Mouse (Mus musculus) E14TG2a.4 (cell line): Measurements from ENCODE around the gene Got2.

Experiments used
- H3K27me3 ChIP-seq: 2 replicates; pipeline ENCODE4 v1.6.1; 2014; ENCODE audit warnings: low read length, control low read depth; ENCODE audit not compliant: insufficient read depth
- H3K36me3 ChIP-seq: 2 replicates; pipeline ENCODE4 v1.6.1; 2014; ENCODE audit warnings: low read length, control low read depth; ENCODE audit not compliant: insufficient read depth
- H3K4me1 ChIP-seq: replicated peaks from 2 replicates; pipeline ENCODE4 v1.6.1; 2014; ENCODE audit warnings: low read depth, low read length, control low read depth
- H3K4me3 ChIP-seq: replicated peaks from 2 replicates; pipeline ENCODE4 v1.5.1; 2014; ENCODE audit warnings: mild to moderate bottlenecking, low read length
- H3K9me3 ChIP-seq: 2 replicates; pipeline ENCODE4 v1.6.1; 2014; ENCODE audit warnings: low read length, control low read depth
- CTCF ChIP-seq: conservative IDR thresholded peaks from 2 replicates; pipeline ENCODE4 v1.5.1; 2014; ENCODE audit warnings: low read length
- NANOG ChIP-seq: IDR thresholded peaks from 2 replicates; pipeline ENCODE4 v1.6.1; 2014; ENCODE audit warnings: borderline replicate concordance, low read length, mixed read lengths
- POU5F1 ChIP-seq: IDR thresholded peaks from 2 replicates; pipeline ENCODE4 v1.6.1; 2014; ENCODE audit warnings: low read length, borderline replicate concordance

The Got2 gene

DNA sequence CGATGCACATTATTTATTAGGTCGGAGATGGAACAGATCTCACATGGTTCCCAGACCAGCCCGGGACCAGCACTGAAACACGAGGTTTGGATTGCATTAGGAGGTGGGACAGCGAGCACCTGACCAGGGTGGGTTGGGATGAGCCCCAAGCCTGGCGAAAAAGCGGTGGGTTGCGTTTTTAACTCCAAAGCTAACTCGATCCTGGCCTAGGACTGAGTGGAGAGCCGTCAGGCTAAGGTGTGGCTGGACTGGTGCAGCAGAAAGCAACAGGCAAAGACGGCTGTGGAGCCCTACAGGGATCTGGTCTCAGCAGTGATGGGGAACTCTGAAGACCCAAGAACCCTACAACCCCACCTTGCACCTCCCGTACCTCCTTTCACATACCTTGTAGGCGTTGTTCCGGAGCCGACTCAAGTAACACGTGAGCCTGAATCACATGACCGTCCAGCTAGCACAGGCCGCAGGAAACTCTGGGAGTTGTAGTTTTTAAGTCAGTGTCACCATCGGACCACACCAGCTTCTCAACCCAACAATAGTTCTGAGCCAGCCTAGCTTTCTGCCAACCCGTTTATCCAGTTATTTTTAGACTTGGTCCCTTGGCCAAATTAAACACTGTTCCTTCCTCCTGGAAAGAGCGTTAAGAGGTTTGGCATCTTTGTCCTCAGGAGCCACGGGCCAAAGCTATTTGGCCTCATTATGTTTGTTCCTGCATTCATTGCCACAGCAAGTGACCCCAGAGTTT is 35.1 kb downstream of the Got2 start, which contains the start of gene Slc38a7:
Gene Slc38a7, minus strand, starts transcription at position 438 of the 742 bp plus-strand sequence.
- Histone ChIP-seq H3K27me3 (no peaks in the 10 kb centered on the region), H3K9me3 (no peaks in the 10 kb centered on the region), H3K4me3 (peak within 1 kb of the TSS; percentile 87), H3K36me3 (peaks cover 13% of the 10 kb centered on the region), H3K4me1 (peaks cover 33% of the 10 kb centered on the region)
- TF ChIP-seq NANOG (no peak), POU5F1 (no peak), CTCF (no peak)

DNA sequence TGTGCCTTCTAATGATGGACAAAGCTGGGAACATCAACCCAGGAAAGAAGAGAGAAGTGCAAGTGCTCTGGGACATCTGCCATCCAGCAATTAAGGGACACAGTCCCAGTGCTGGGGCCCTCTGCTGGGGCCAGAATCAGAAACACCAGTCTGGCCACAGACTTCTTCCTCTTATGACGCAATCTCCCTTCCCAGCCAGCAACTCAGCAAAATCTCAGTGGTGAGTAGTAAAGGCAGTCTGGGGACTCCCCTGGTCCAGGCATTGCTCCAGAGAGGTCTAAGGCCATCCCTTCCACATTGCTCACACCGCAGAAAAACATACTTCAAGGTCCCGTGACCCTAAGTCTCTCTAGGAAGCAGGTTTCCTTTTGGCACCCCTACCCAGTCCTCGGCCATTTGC is 36.1 kb downstream of the Got2 start:
- Histone ChIP-seq H3K36me3 (peaks cover 18% of the 10 kb centered on the region), H3K9me3 (no peaks in the 10 kb centered on the region), H3K4me3 (peak overlapping the region; percentile 87), H3K4me1 (peaks cover 38% of the 10 kb centered on the region), H3K27me3 (no peaks in the 10 kb centered on the region)
- TF ChIP-seq POU5F1 (no peak), CTCF (no peak), NANOG (no peak)

DNA sequence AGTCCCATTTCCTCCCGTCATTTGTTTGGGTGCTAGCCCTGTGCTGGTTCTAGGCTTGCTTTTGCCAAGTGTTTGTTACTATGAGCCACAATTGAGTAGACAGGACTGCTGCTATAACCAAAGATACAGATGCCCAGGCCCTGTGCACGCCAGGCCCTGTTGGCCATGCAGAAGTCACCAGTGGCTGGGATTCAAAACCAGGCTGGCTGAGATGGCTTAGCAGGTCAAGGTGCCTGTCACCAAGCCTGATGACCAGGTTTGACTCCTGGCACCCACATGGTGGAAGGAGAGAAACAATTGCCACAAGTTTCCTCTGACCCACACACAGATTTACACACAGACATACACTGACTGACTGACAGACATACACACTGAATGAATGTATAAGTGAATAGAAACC is 38.0 kb downstream of the Got2 start:
- Histone ChIP-seq H3K27me3 (no peaks in the 10 kb centered on the region), H3K9me3 (no peaks in the 10 kb centered on the region), H3K36me3 (peaks cover 33% of the 10 kb centered on the region), H3K4me3 (no peak overlapping the region), H3K4me1 (peaks cover 48% of the 10 kb centered on the region)
- TF ChIP-seq POU5F1: no peak
- TF ChIP-seq CTCF: no peak
- TF ChIP-seq NANOG: no peak

DNA sequence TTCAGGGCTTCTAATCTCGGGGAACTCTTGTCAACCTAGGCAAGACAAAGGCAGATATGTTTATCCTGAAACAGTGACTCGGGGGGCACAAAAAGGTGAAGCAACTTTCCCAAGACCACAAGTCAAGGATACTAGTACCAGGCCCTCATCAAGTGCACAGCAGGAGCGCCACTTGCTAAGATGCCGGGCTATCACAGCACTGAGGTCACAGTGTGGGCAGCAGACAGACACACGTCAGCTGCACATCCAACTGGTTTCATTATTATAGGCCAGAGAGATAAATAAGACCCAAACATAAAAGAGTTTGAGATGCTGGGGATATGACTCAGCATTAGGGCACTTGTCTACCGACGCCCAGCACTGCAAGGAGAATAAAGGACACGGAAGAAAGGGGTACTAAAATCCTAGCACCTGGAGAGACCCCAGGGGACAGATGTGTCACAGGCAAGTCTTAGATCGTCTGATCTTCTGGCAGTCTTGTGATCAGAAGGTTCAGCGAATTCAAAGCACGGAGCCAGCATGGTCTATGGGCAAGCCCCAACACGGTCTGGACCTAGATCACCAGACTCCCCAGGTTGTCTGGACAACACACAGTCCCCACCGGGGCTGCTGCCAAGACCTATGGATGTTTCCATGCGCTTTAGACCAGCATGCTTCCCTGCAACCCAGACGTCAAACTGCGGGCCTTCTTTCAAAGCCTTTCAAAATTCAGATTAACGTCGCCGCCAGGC is 39.4 kb downstream of the Got2 start:
- Histone ChIP-seq H3K9me3 (no peaks in the 10 kb centered on the region), H3K36me3 (peaks cover 46% of the 10 kb centered on the region), H3K4me1 (peaks cover 53% of the 10 kb centered on the region), H3K27me3 (no peaks in the 10 kb centered on the region), H3K4me3 (peak overlapping the region; percentile 64)
- TF ChIP-seq NANOG (peak; percentile 37; the same call in 1 of the 2 replicates), POU5F1 (no peak), CTCF (no peak)

DNA sequence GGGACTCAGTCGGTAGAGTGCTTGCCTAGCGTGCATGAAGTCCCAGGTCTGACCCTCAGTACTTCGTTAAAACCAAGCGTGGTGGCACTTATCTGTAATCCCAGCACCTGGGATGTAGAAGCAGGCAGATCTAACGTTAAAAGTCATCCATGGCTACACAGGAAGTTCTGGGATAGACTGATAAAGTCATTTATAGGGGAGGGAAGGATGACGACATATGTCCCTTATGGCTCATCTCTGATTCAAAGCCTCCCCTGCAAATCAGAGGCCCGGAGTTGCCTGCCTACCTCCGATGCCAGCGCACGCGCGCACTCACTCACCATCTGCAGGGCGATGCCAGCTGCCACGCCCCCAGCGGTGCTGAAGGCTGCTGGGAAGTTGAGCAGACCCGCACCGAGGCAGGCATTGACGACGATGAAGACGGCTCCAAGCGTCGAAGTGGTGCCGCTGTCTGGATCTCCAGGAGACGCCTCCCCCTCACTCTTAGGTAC is 40.2 kb downstream of the Got2 start:
- no peaks in the 10 kb centered on the region for H3K9me3 ChIP-seq
- H3K27me3 ChIP-seq: no peaks in the 10 kb centered on the region
- H3K36me3 ChIP-seq: peaks cover 54% of the 10 kb centered on the region
- TF ChIP-seq POU5F1: no peak
- no peak for TF ChIP-seq NANOG
- no peak for TF ChIP-seq CTCF
- H3K4me3 ChIP-seq: peak overlapping the region; percentile 64
- H3K4me1 ChIP-seq: peaks cover 48% of the 10 kb centered on the region

DNA sequence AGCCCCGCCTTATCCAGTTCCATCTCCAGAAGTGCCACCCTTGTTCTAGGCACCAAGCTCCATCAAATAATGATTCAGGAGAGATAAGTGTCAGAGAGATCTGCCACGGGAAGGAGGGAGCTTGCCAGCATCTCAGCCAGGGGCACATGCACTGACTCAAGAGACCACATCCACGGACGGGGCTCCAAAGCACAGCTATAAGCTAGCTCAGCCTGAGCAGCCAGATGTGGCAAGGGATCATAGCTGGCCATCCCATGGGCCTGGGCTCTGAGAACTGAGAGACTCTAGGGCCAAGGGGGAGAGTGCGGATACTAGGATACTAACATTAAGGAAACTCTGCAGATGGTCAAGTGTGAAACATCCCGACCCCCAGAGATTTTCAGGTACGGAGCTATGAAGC is 43.3 kb downstream of the Got2 start:
- H3K4me1 ChIP-seq: peaks cover 54% of the 10 kb centered on the region
- H3K27me3 ChIP-seq: no peaks in the 10 kb centered on the region
- no peaks in the 10 kb centered on the region for H3K9me3 ChIP-seq
- no peak overlapping the region for H3K4me3 ChIP-seq
- H3K36me3 ChIP-seq: peaks cover 71% of the 10 kb centered on the region
- TF ChIP-seq POU5F1: no peak
- no peak for TF ChIP-seq NANOG
- no peak for TF ChIP-seq CTCF

DNA sequence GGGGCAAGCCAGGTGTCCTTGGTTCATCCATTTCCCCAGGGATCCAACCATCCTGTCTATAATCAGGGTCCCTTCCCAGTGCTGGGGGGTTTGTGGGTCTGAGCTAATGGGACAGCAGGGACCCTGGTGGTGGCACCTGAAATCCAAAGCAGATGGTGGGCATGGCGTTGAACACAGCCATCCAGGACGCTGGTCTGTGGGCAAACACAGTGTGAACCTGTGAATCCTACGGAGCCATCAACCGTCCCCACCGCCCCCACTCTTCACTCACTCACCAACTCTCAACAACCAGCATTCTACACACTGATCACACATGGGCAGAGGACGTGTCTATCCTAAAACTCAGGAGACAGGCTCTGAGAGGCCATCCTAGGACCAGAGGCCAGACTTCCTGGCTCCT is 44.4 kb downstream of the Got2 start:
- Histone ChIP-seq H3K36me3 (peaks cover 80% of the 10 kb centered on the region), H3K4me3 (no peak overlapping the region), H3K27me3 (no peaks in the 10 kb centered on the region), H3K9me3 (no peaks in the 10 kb centered on the region), H3K4me1 (peaks cover 50% of the 10 kb centered on the region)
- no peak for TF ChIP-seq POU5F1
- TF ChIP-seq CTCF: no peak
- no peak for TF ChIP-seq NANOG

DNA sequence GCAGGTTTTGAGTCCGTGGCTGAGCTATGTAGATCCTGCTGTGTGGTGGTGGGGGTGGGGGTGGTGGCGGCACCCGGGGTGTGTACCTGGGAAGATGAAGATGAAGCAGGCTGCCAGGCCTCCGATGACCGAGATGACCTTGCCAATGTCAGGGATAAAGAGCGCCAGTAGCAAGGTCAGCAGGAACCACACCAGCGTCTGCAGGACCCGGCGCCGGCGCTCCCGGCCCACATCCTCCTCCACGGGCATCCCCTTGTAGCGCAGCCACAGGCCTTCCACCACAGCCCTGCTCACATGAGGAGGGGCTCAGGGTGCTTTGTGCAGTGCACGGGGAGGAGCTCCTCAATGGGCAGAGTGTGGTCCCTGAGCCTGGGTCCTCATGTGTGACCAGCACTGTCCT is 46.9 kb downstream of the Got2 start:
- Histone ChIP-seq H3K36me3 (peaks cover 87% of the 10 kb centered on the region), H3K27me3 (no peaks in the 10 kb centered on the region), H3K4me3 (no peak overlapping the region), H3K4me1 (peaks cover 52% of the 10 kb centered on the region), H3K9me3 (no peaks in the 10 kb centered on the region)
- TF ChIP-seq POU5F1: no peak
- TF ChIP-seq CTCF: no peak
- TF ChIP-seq NANOG: no peak
